Mouse (Mus musculus) frontal cortex, postnatal 25 days (tissue): ENCODE results near the gene F12.

Experiments
- DNase-seq, 2 experiments: peaks; one replicate each; pipeline ENCODE4 v3.0.0; 2022; ENCODE audit warnings: low spot score in 2 of 2

Gene F12

DNA sequence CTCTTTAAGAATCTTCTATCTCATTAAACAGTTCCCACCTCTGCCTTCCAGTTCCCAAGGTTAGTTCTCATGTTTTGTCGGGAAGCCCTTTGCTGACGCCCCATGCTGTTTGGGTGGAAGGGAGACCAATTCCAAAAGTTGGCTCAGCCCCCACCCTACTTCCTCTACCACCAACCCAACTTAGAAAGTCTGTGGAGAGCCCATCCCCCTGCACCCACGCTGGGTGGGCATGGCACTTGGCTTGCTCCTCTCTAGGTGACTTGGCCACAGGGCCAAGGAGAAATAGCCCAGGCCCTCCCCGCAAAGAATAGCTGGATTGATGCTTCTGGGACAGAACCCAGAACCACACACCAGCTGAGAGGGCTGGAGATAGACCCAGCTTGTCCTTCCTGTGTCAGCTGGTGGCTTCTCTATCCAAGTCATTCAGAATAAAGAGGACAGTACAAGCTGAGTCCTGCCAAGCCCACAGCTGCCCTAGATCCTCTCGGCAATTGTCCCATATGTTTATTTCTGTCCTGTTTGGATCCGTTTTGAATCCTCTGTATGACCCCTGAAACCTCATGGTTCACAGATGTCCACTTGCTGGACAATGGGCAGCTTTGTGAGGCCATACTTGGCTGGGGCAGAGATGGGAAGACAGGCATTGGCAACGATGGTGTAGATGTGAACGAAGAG, 55.4 kb downstream of the F12 start:
- no peak for DNase-seq

DNA sequence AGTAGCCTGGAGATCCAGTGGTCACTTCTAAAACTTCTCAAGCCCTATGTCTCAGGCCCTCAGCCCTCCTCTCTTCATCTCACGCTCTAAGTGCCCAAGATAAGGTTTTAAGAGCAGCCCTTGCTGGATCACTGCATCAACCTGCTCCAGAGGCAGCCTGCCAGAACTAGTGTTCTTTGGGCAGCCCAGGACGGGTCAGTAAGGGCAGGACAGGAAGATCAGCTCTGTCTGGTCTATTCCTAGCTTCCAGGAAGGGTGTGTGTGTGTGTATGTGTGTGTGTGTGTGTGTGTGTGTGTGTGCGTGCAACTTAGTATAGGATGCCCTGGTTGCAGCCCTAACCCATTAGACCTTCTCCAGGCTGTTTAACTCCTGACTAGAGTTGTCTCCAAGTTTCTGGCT, 56.4 kb downstream of the F12 start:
- no peak for DNase-seq

DNA sequence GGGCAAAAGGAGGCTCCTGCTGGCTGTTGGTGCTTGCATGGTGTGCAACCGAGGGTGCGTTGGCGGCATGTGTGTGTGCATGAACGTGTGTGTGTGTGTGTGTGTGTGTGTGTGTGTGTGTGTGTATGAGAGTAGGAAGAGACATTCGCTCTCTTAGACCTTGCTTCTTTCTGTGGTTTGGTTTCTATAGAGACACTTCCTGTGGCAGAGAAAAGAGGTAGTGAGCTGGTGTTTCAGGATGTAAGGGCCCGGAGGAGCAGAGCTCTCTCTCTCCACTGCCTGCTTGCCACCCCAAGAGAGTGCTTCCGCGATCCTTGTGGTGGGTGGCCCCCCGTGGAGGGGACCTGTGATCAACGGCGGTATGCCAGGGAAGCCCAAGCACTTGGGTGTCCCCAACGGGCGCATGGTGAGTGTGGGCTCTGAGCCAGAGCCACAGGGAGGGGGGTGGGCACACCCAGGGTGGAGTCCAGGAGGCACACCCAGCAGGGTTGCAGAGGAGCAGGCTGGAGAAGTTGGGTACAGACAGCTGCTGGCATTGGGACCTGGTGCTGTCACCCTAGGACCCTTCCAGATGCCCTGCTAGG, 57.0 kb downstream of the F12 start, which contains the start of gene Rgs14:
Gene Rgs14 (plus strand): TSS at position 202 of the 584 bp plus-strand sequence.
- DNase-seq, result peak; percentile 40 to 42

DNA sequence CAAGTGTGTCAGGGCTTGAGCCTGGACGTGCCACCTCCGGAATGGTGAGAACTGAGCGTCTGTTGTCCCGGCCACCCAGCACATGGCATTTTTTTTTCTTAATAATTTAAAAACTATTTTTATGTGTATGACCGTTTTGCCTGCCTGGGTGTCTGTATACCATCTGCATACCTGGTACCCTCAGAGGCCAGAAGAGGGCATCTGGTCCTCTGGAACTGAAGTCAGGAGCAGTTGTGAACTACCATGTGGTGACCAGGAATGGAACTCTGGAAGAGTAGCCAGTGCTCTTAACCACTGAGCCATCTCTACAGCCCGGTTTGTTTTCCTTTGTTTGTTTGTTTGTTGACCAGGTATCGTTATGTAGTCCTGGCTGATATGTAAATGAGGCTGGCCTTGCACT, 58.2 kb downstream of the F12 start:
- DNase-seq, result no peak
